Mouse (Mus musculus) cerebellum, adult 2 months (tissue): ENCODE results near the gene Slc26a10. TPM values are rescaled to one million over a fixed set of nuclear protein-coding genes. Genes with fewer than 3 reads are reported as not detected.

ENCODE experiments used
- DNase-seq, 2 experiments: peaks; one replicate each; pipeline ENCODE4 v3.0.0; 2021
- H3K27ac ChIP-seq: fragments of 200-500 bp; 2 replicates; pipeline ENCODE4 v1.5.1; 2012; ENCODE audit warnings: low read length, control low read depth, inconsistent platforms; ENCODE audit not compliant: insufficient read depth
- H3K27me3 ChIP-seq: fragments of 200-500 bp; 2 replicates; pipeline ENCODE4 v1.6.1; 2012; ENCODE audit warnings: inconsistent platforms, mild to moderate bottlenecking, low read length, moderate library complexity; ENCODE audit not compliant: control insufficient read depth, insufficient read depth
- H3K4me1 ChIP-seq: fragments of 200-500 bp; 2 replicates; pipeline ENCODE4 v1.6.1; 2011; ENCODE audit warnings: low read length; ENCODE audit not compliant: control insufficient read depth, insufficient read depth
- H3K4me3 ChIP-seq: fragments of 200-500 bp; replicated peaks from 2 replicates; pipeline ENCODE3; 2011; ENCODE audit warnings: mild to moderate bottlenecking, low read depth, low read length, control low read depth; ENCODE audit not compliant: insufficient read depth
- CTCF ChIP-seq: fragments of 200-500 bp; IDR thresholded peaks from 2 replicates; pipeline ENCODE4 v1.5.1; 2011; ENCODE audit warnings: low read depth, mild to moderate bottlenecking, control low read depth, low read length, moderate library complexity, borderline replicate concordance; ENCODE audit not compliant: insufficient read depth
- POLR2A ChIP-seq: fragments of 200-500 bp; IDR thresholded peaks from 2 replicates; pipeline ENCODE4 v1.6.1; 2011; ENCODE audit warnings: low read length, control low read depth, borderline replicate concordance; ENCODE audit not compliant: insufficient read depth
- WGBS: fragments of 180-500 bp; shearing (Covaris S2); methylation state at CpG from one replicate; pipeline ENCODE4 v1.1.7; 2018; 5-methylcytosine and 5-hydroxymethylcytosine counted together
- polyA plus RNA-seq: library from polyadenylated mRNA; depleted of rRNA; stranded (reverse); fragments of >200 nt; gene quantifications from 2 replicates; pipeline ENCODE4 v1.2.3, GENCODE M21; 2012

The Slc26a10 gene
- polyA plus RNA-seq, 1 experiment = 3.1 TPM

DNA sequence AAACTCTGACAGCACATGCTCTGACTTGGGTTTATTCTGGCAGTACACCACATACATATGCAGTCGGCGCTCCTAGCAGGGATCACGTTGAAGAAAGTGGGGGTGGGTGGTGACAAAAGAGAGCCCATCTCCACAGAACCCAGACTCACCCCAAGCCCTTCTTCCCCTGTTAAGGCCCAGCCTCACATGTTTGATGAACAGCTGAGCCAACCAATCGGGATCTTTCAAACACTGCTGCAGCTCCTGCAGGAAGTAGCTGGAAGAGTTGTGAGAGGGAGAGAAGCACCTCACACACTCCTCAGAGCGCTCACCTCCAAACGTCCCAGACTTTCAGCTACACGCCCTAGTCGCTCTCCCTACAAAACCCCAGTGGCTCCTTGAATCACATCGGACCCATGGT, 4.7 kb upstream of the Slc26a10 start:
- no peak overlapping the region for H3K27ac ChIP-seq
- H3K4me1 ChIP-seq = no peaks in the 10 kb centered on the region
- 77% methylated on average over 9 of the region's 9 CpGs for WGBS
- no peak for TF ChIP-seq POLR2A
- no peak for TF ChIP-seq CTCF
- H3K27me3 ChIP-seq = no peaks in the 10 kb centered on the region
- DNase-seq = no peak
- no peak overlapping the region for H3K4me3 ChIP-seq

DNA sequence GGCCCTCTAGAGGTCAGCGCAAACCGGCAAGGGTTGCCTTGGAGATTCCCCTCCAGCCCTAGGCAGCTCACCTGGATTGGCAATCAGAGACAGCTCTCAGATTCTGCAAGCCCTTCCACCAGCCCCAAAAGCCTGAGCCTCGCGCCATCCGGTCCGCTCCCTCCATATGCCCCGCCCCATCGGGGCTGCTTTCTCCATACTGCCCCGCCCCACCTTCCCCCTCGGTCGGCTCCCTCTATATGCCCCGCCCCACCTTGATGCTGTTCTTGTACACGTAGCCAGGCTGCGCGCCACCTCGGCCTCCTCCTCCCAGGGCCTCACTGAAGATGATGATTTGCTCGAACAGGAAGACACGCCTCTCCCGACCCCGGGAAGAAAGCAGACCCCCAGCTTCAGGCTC, 3.3 kb upstream of the Slc26a10 start:
- Histone ChIP-seq H3K27me3 (no peaks in the 10 kb centered on the region), H3K4me1 (no peaks in the 10 kb centered on the region), H3K4me3 (no peak overlapping the region), H3K27ac (no peak overlapping the region)
- DNase-seq = no peak
- WGBS = 38% methylated on average over 20 of the region's 20 CpGs
- TF ChIP-seq CTCF = no peak

DNA sequence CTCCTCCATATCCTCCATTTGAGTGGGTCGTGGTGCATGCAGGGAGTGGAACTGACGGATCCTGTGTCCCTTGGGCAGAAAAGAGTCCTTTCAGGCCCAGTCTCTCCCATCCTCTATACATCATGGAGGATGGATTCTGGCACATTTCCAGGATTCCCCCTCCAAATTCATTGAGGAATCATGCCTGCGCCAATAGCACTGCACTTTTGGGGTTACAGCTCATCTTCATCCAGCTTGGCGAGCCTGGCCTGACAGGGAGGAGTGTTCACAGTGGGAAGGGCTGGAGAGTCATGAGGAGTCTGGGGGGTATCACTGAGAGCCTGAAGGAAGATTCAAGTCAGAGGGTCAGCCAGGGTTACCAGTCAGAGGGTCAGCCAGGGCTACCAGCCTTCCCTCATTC, 2.2 kb upstream of the Slc26a10 start:
- Histone ChIP-seq H3K4me1 (no peaks in the 10 kb centered on the region), H3K4me3 (no peak overlapping the region), H3K27me3 (no peaks in the 10 kb centered on the region), H3K27ac (no peak overlapping the region)
- TF ChIP-seq CTCF (no peak), POLR2A (no peak)
- WGBS = 91% methylated on average over 4 of the region's 4 CpGs
- DNase-seq = no peak

DNA sequence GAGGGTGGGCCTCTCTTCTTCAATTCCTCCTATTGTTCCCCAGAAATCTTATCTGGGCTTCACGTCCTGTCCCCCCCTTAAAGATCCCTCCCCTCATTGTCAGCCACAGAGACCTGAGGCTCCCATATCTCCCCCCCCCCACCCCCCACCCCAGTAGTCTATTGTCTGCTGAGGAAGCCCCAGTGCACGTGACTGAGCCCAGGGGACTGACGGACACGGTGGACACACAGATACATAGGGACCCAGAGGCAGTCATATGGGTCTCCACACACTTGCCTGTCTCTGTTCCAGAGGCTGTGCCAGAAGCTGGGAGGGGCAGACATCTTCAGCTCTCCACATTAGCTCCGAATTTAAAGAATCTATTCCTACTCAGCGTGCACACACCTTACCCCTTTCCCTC, 1.1 kb upstream of the Slc26a10 start:
- 63% methylated on average over 6 of the region's 6 CpGs for WGBS
- no peak overlapping the region for H3K27ac ChIP-seq
- no peak overlapping the region for H3K4me3 ChIP-seq
- no peak for TF ChIP-seq POLR2A
- TF ChIP-seq CTCF = no peak
- no peaks in the 10 kb centered on the region for H3K4me1 ChIP-seq
- H3K27me3 ChIP-seq = no peaks in the 10 kb centered on the region
- DNase-seq = no peak

DNA sequence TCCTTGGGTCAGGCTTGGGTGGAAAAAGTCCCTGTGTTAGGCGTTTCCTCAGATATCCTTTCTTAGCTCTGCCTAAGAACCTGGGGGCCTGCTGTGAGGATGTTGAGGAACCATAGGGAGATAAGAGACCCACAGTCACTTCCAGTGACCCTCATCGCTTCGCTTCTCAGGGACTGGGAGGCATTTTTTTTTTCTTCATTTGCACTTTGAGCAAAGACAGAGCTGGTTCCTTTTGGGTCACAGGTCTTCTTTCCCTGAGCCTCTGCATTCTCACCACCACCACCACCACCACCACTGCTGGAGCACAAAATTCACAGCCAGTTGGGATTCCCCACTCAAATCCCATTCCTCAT, 226 bp upstream of the Slc26a10 start:
- WGBS = 67% methylated on average over 3 of the region's 3 CpGs
- no peak for TF ChIP-seq POLR2A
- TF ChIP-seq CTCF = no peak
- no peak for DNase-seq
- Histone ChIP-seq H3K27ac (no peak overlapping the region), H3K27me3 (no peaks in the 10 kb centered on the region), H3K4me3 (no peak overlapping the region), H3K4me1 (no peaks in the 10 kb centered on the region)

DNA sequence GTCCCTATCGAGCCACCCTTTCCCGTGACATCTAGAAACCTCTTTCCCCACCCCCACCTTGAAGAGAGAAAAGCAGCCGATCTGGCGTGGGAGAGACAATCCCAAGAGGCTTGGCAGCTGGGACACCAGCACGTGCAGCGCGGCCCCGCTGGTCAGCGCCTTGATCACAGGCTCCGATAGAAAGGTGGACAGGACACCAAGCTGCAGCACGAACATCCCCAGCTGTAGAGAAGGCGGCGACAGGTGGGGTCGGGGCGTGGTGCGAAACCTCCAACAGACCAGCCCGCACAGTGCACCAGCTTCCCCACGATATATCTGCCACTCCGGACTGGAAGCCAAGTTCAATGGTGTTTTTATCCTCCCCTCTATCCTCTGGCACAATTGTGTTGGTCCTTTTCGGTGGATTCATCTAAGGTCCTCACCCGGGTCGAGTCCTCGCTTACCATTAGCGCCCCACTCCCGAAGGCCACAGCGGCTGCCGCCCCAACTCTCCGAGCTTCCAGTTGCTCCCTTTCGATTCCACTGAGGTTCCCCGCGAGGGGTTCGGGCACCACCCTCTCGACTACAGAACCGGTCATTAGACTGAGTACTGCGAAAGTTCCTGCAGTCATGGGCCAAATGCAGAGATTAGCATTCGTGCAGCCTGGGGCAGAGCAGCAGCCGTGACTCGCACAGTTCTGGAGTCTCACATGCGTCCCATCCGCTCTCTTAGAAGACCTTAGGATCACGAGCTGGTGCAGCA, 2.0 kb downstream of the Slc26a10 start:
- no peak for TF ChIP-seq POLR2A
- TF ChIP-seq CTCF = no peak
- 7% methylated on average over 41 of the region's 41 CpGs for WGBS
- Histone ChIP-seq H3K27ac (no peak overlapping the region), H3K4me3 (peak overlapping the region; percentile 58), H3K4me1 (no peaks in the 10 kb centered on the region), H3K27me3 (no peaks in the 10 kb centered on the region)
- DNase-seq = peak in 1 of 2 experiments; percentile 22

DNA sequence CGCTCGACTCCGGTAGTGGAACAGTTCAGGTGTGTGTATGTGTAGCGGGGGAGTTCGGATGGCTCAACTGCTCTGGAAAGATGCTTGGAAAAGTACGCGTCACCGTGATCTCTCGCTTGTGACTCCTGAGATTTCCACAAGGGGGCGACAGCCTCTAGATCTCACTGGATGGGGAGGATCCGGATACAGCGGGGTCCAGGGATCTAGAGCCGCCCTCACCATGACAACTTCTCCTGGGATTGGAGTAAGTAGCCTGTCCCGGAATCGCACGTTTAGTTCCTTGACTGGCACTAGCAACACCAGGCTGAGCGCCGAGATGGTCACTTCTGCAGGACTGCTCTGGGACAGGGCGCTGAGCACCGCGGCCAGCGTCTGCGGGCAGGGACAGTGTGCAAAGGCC, 2.7 kb downstream of the Slc26a10 start:
- Histone ChIP-seq H3K27ac (no peak overlapping the region), H3K27me3 (no peaks in the 10 kb centered on the region), H3K4me1 (no peaks in the 10 kb centered on the region), H3K4me3 (peak overlapping the region; percentile 58)
- DNase-seq = peak; percentile 74 to 86
- no peak for TF ChIP-seq POLR2A
- peak; percentile 84 for TF ChIP-seq CTCF
- 1% methylated on average over 23 of the region's 23 CpGs for WGBS

DNA sequence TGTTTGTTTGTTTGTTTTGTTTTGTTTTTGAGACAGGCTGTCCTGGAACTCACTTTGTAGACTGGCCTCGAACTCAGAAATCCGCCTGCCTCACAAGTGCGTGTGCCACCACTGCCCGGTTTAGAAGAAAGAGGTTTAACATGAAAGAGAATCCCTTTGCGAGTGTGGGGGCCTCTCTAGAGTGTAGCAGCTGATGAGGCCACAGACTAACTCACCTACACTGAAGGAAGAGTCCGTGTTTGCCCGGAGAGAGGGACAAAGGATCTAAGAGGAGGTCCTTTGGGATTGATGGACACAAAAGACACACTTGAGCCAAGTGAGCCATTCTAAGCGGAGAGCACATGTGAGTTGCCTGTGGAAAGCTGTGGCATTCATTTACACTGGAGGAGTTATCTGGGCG, 3.2 kb downstream of the Slc26a10 start:
- no peak for DNase-seq
- Histone ChIP-seq H3K27me3 (no peaks in the 10 kb centered on the region), H3K4me1 (no peaks in the 10 kb centered on the region), H3K4me3 (no peak overlapping the region), H3K27ac (no peak overlapping the region)
- 37% methylated on average over 9 of the region's 9 CpGs for WGBS
- TF ChIP-seq POLR2A (no peak), CTCF (no peak)
